Mouse (Mus musculus) CH12.LX (cell line): ENCODE measurements around the gene Csnk1g1. TPM values are rescaled to one million over a fixed set of nuclear protein-coding genes. Genes with fewer than 3 reads are reported as not detected.

Source experiments
- DNase-seq: peaks from one replicate; pipeline ENCODE4 v3.0.0-alpha.2; 2013; ENCODE audit errors: extremely low read depth
- H3K27ac ChIP-seq: 2 replicates; pipeline ENCODE4 v1.5.1; 2012; ENCODE audit warnings: low read depth, mild to moderate bottlenecking, control low read depth, moderate library complexity; ENCODE audit not compliant: insufficient read depth
- H3K27me3 ChIP-seq: replicated peaks from 2 replicates; pipeline ENCODE3; 2012; ENCODE audit warnings: inconsistent platforms
- H3K36me3 ChIP-seq, 2 experiments: replicated peaks in 1 of 2; 2 replicates each; pipeline versions ENCODE3 to v1.6.1; 2012; ENCODE audit warnings: inconsistent platforms in 1 of 2, low read length in 1 of 2, mild to moderate bottlenecking in 1 of 2, mixed read lengths in 1 of 2, moderate library complexity in 1 of 2; ENCODE audit not compliant: control insufficient read depth in 1 of 2, insufficient read depth in 1 of 2
- H3K4me1 ChIP-seq, 2 experiments: 2 replicates each; pipeline ENCODE4 v1.6.1; 2012; ENCODE audit warnings: inconsistent platforms in 1 of 2, moderate library complexity in 1 of 2; ENCODE audit not compliant: insufficient read depth in 2 of 2, control insufficient read depth in 1 of 2
- H3K4me2 ChIP-seq: 2 replicates; pipeline ENCODE4 v1.6.1; 2012; ENCODE audit warnings: low read depth, mild to moderate bottlenecking, control low read depth; ENCODE audit not compliant: poor library complexity, insufficient read depth, severe bottlenecking
- H3K4me3 ChIP-seq, 3 experiments: fragments of 150-350 bp in 1 of 3; sonication (generic) in 1 of 3; replicated peaks in 1 of 3; 2 replicates each; pipeline versions ENCODE3 to v1.5.1; 2011 to 2012; ENCODE audit warnings: low read depth in 2 of 3, low read length in 2 of 3, mild to moderate bottlenecking in 2 of 3, moderate library complexity in 2 of 3, control low read depth in 1 of 3, improper control_type of control experiment in 1 of 3, inconsistent platforms in 1 of 3, mixed read lengths in 1 of 3; ENCODE audit not compliant: poor library complexity in 1 of 3
- H3K79me2 ChIP-seq: replicated peaks from 2 replicates; pipeline ENCODE4 v1.6.1; 2012; ENCODE audit warnings: mild to moderate bottlenecking, moderate library complexity; ENCODE audit not compliant: control insufficient read depth, poor library complexity, insufficient read depth, severe bottlenecking; ENCODE audit errors: extremely low read depth
- H3K9ac ChIP-seq: 2 replicates; pipeline ENCODE4 v1.6.1; 2012; ENCODE audit warnings: low read depth, mild to moderate bottlenecking, control low read depth, moderate library complexity; ENCODE audit not compliant: insufficient read depth
- H3K9me3 ChIP-seq: replicated peaks from 2 replicates; pipeline ENCODE3; 2012; ENCODE audit warnings: low read length, inconsistent platforms, mixed read lengths
- BHLHE40 ChIP-seq: IDR thresholded peaks from 2 replicates; pipeline ENCODE4 v1.6.1; 2011; ENCODE audit warnings: mild to moderate bottlenecking, low read depth, low read length, improper control_type of control experiment
- CHD2 ChIP-seq: IDR thresholded peaks from 2 replicates; pipeline ENCODE4 v1.6.1; 2011; ENCODE audit warnings: low read length, improper control_type of control experiment
- ELF1 ChIP-seq: IDR thresholded peaks from 2 replicates; pipeline ENCODE4 v1.6.1; 2014; ENCODE audit warnings: low read depth, mild to moderate bottlenecking, inconsistent platforms, low read length, improper control_type of control experiment
- EP300 ChIP-seq: IDR thresholded peaks from 2 replicates; pipeline ENCODE4 v1.6.1; 2011; ENCODE audit warnings: low read length, improper control_type of control experiment
- HCFC1 ChIP-seq: IDR thresholded peaks from 2 replicates; pipeline ENCODE4 v1.6.1; 2012; ENCODE audit warnings: low read depth, mild to moderate bottlenecking, inconsistent platforms, low read length, improper control_type of control experiment
- IRF4 ChIP-seq: IDR thresholded peaks from 2 replicates; pipeline ENCODE4 v1.6.1; 2014; ENCODE audit warnings: low read depth, mild to moderate bottlenecking, inconsistent platforms, low read length, improper control_type of control experiment
- JUND ChIP-seq: conservative IDR thresholded peaks from 2 replicates; pipeline ENCODE4 v1.6.1; 2011; ENCODE audit warnings: low read depth, low read length, improper control_type of control experiment
- KAT2A ChIP-seq: IDR thresholded peaks from 2 replicates; pipeline ENCODE4 v1.6.1; 2012; ENCODE audit warnings: low read length, improper control_type of control experiment, inconsistent platforms; ENCODE audit not compliant: insufficient replicate concordance
- MEF2A ChIP-seq: IDR thresholded peaks from 2 replicates; pipeline ENCODE4 v1.6.1; 2014; ENCODE audit warnings: low read depth, mild to moderate bottlenecking, inconsistent platforms, low read length, improper control_type of control experiment, borderline replicate concordance
- MXI1 ChIP-seq: IDR thresholded peaks from 2 replicates; pipeline ENCODE4 v1.6.1; 2011; ENCODE audit warnings: mild to moderate bottlenecking, low read depth, low read length, improper control_type of control experiment
- MYC ChIP-seq: IDR thresholded peaks from 2 replicates; pipeline ENCODE4 v1.6.1; 2011; ENCODE audit warnings: low read depth, mild to moderate bottlenecking, improper control_type of control experiment, low read length
- NELFE ChIP-seq: IDR thresholded peaks from 2 replicates; pipeline ENCODE4 v1.6.1; 2011; ENCODE audit warnings: low read depth, low read length, improper control_type of control experiment
- NRF1 ChIP-seq: IDR thresholded peaks from 2 replicates; pipeline ENCODE4 v1.6.1; 2014; ENCODE audit warnings: low read depth, mild to moderate bottlenecking, inconsistent platforms, low read length, improper control_type of control experiment, moderate library complexity
- PAX5 ChIP-seq: IDR thresholded peaks from 2 replicates; pipeline ENCODE4 v1.6.1; 2012; ENCODE audit warnings: low read length, inconsistent platforms, mixed read lengths
- POLR2A ChIP-seq: IDR thresholded peaks from 2 replicates; pipeline ENCODE4 v1.6.1; 2011; ENCODE audit warnings: low read depth, mild to moderate bottlenecking, improper control_type of control experiment, low read length
- SIN3A ChIP-seq: IDR thresholded peaks from 2 replicates; pipeline ENCODE4 v1.6.1; 2012; ENCODE audit warnings: low read length, improper control_type of control experiment, inconsistent platforms
- dilution Hi-C: fragments of 300-500 bp; cut with MboI; formaldehyde crosslinking; loops from 2 replicates; pipeline ENCODE4 v1.14.3; 2020; ENCODE audit warnings: low sequenced_read_pairs; ENCODE audit not compliant: extremely low pct_unique_long_range_greater_than_20kb, extremely low pct_ligation_motif_present
- in situ Hi-C: fragments of 300-500 bp; cut with MboI; formaldehyde crosslinking; loops from 3 replicates; pipeline ENCODE4 v1.14.3; 2019; ENCODE audit warnings: low sequenced_read_pairs, low pct_ligation_motif_present, low pct_unique_long_range_greater_than_20kb, mixed read lengths
- polyA plus RNA-seq: library from polyadenylated mRNA; unstranded; fragments of >175 nt; gene quantifications from 2 replicates; pipeline ENCODE4 v1.2.1, GENCODE M21; 2012; ENCODE audit warnings: low read depth; ENCODE audit not compliant: insufficient read length
- total RNA-seq, 2 experiments: library from RNA; depleted of rRNA; stranded (reverse); fragments of 300-350 nt in 1 of 2; fragments of >200 nt in 1 of 2; gene quantifications; 2 replicates each; pipeline ENCODE4 v1.2.3; 2012 to 2014

Gene Csnk1g1
- total and polyA plus RNA-seq, 3 experiments: 11.7 to 16.0 (median 12.3) TPM

DNA sequence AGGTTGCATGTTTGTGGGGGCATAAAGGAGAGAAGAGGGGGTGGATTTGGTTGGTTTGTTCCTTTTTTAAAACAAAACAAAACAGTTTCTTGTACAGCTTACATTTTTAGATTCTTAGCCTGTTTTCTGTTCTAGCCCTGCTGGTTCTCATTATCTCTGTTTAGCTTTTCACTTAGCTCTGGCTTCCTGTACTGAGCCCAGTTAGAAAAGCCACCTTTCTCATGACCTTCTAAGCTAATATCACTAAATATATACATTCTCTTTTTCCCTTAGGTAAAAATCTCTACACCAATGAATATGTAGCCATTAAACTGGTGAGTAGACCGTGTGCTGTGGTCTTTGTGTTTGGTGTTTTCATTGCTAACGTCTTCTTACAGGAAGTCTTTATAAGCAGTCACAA, 64.5 kb downstream of the Csnk1g1 start:
- dilution Hi-C loops: no loop called here
- in situ Hi-C loops: no loop called here

DNA sequence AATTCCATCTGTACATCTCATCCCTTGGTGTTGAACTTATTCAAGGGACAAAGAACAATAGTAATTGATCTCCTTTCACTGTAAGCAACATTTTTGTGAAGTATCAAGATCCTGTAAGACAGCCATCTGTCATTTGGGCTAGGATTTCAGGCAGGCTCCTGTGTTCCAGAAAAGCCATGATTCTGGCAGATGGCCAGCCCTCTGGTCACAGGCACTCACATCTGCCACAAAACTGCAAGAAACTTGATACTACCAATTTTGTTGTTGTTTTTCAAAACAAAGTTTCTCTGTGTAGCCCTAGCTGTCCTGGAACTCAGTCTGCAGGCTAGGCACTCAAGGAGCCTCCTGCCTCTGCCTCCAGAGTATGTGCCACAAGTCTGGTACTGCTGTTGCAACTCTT, 67.2 kb downstream of the Csnk1g1 start:
- H3K4me2 ChIP-seq: no peak overlapping the region
- H3K9ac ChIP-seq: no peak overlapping the region
- H3K4me3 ChIP-seq: no peak overlapping the region
- in situ Hi-C loops: no loop called here
- H3K27ac ChIP-seq: no peak overlapping the region
- H3K79me2 ChIP-seq: no peaks in the 10 kb centered on the region; the same call in 1 of the 2 replicates
- no peaks in the 10 kb centered on the region for H3K9me3 ChIP-seq
- TF ChIP-seq POLR2A (no peak), NRF1 (no peak), EP300 (no peak), CHD2 (no peak), ELF1 (no peak), KAT2A (no peak), HCFC1 (no peak), IRF4 (no peak), MEF2A (no peak), JUND (no peak), MYC (no peak), PAX5 (no peak)
- peaks cover 3 to 36% of the 10 kb centered on the region in 2 experiments for H3K36me3 ChIP-seq
- H3K4me1 ChIP-seq: peaks cover 0 to 7% of the 10 kb centered on the region in 2 experiments; a peak in 1 of 4 replicates
- H3K27me3 ChIP-seq: no peaks in the 10 kb centered on the region
- DNase-seq: no peak
- dilution Hi-C loops: no loop called here

More for the DNA sequence above, 64.5 kb downstream of the Csnk1g1 start:
- H3K9ac ChIP-seq: no peak overlapping the region
- H3K4me3 ChIP-seq: no peak overlapping the region
- no peaks in the 10 kb centered on the region for H3K27me3 ChIP-seq
- TF ChIP-seq BHLHE40 (no peak), PAX5 (no peak), NRF1 (no peak), MYC (no peak), SIN3A (no peak), MXI1 (no peak), CHD2 (no peak), NELFE (no peak)
- TF ChIP-seq, all 38 proteins: peak for 0
- Histone ChIP-seq H3K79me2 (no peaks in the 10 kb centered on the region; the same call in 1 of the 2 replicates), H3K9me3 (no peaks in the 10 kb centered on the region), H3K4me1 (peaks cover 0 to 7% of the 10 kb centered on the region in 2 experiments; a peak in 1 of 4 replicates), H3K36me3 (peaks cover 3 to 46% of the 10 kb centered on the region in 2 experiments), H3K27ac (no peak overlapping the region), H3K4me2 (no peak overlapping the region)
- no peak for DNase-seq
